Mouse (Mus musculus) myocyte (in vitro differentiated cells): Measurements from ENCODE around the gene Pigk. TPM values are rescaled to one million over a fixed set of nuclear protein-coding genes. Genes with fewer than 3 reads are reported as not detected.

Source experiments
- H3K27me3 ChIP-seq: one replicate; pipeline ENCODE4 v1.6.1; 2011; ENCODE audit not compliant: control insufficient read depth, insufficient read depth, insufficient read length
- H3K36me3 ChIP-seq: one replicate; pipeline ENCODE4 v1.6.1; 2011; ENCODE audit not compliant: control insufficient read depth, insufficient read depth
- H3K4me2 ChIP-seq: one replicate; pipeline ENCODE4 v1.6.1; 2011; ENCODE audit warnings: low read depth, control low read depth
- H3K4me3 ChIP-seq: one replicate; pipeline ENCODE4 v1.5.1; 2011; ENCODE audit warnings: mild to moderate bottlenecking, control low read depth, moderate library complexity
- H3K79me2 ChIP-seq: one replicate; pipeline ENCODE4 v1.6.1; 2011; ENCODE audit not compliant: control insufficient read depth, insufficient read depth
- H3ac ChIP-seq: one replicate; pipeline ENCODE4 v1.6.1; 2011; ENCODE audit not compliant: control insufficient read depth, insufficient read length
- CEBPB ChIP-seq: IDR thresholded peaks from 2 replicates; pipeline ENCODE4 v1.6.1; 2011; ENCODE audit warnings: mild to moderate bottlenecking, moderate library complexity; ENCODE audit not compliant: poor library complexity, insufficient read depth, severe bottlenecking
- E2F4 ChIP-seq: IDR thresholded peaks from one replicate; pipeline ENCODE4 v1.6.1; 2011; ENCODE audit warnings: mild to moderate bottlenecking, control low read depth, moderate library complexity; ENCODE audit not compliant: insufficient read depth
- MAX ChIP-seq: IDR thresholded peaks from one replicate; pipeline ENCODE4 v1.6.1; 2011; ENCODE audit warnings: low read depth, mild to moderate bottlenecking, control low read depth
- MYOD1 ChIP-seq, 3 experiments: IDR thresholded peaks; one replicate each; pipeline ENCODE4 v1.6.1; 2011; ENCODE audit warnings: control low read depth in 2 of 3, low read depth in 2 of 3, mild to moderate bottlenecking in 2 of 3, moderate library complexity in 1 of 3; ENCODE audit not compliant: insufficient read length in 2 of 3, control insufficient read depth in 1 of 3
- MYOG ChIP-seq, 3 experiments: IDR thresholded peaks; one replicate each; pipeline ENCODE4 v1.6.1; 2011; ENCODE audit warnings: control low read depth in 2 of 3, low read depth in 2 of 3, mild to moderate bottlenecking in 2 of 3; ENCODE audit not compliant: insufficient read length in 2 of 3, control insufficient read depth in 1 of 3, insufficient read depth in 1 of 3
- POLR2A ChIP-seq: IDR thresholded peaks from one replicate; pipeline ENCODE4 v1.6.1; 2011; ENCODE audit warnings: low read depth, mild to moderate bottlenecking, control low read depth, moderate library complexity; ENCODE audit not compliant: insufficient read length
- POLR2AphosphoS2 ChIP-seq: IDR thresholded peaks from one replicate; pipeline ENCODE4 v1.6.1; 2011; ENCODE audit warnings: low read depth, control low read depth; ENCODE audit not compliant: insufficient read length
- REST ChIP-seq: IDR thresholded peaks from one replicate; pipeline ENCODE4 v1.6.1; 2011; ENCODE audit warnings: mild to moderate bottlenecking, control low read depth, moderate library complexity; ENCODE audit not compliant: insufficient read depth, insufficient read length
- SRF ChIP-seq: IDR thresholded peaks from one replicate; pipeline ENCODE4 v1.6.1; 2011; ENCODE audit warnings: low read depth; ENCODE audit not compliant: control insufficient read depth, insufficient read length
- TCF12 ChIP-seq: IDR thresholded peaks from one replicate; pipeline ENCODE4 v1.6.1; 2011; ENCODE audit warnings: mild to moderate bottlenecking, control low read depth; ENCODE audit not compliant: poor library complexity, insufficient read depth, severe bottlenecking
- TCF3 ChIP-seq: IDR thresholded peaks from one replicate; pipeline ENCODE4 v1.6.1; 2011; ENCODE audit warnings: low read depth, control low read depth; ENCODE audit not compliant: insufficient read length
- USF1 ChIP-seq: IDR thresholded peaks from one replicate; pipeline ENCODE4 v1.6.1; 2011; ENCODE audit warnings: low read depth, mild to moderate bottlenecking, control low read depth, moderate library complexity
- polyA plus RNA-seq: library from polyadenylated mRNA; unstranded; fragments of >200 nt; fragmentation: generic; extraction: Trizol; gene quantifications from one replicate; pipeline ENCODE4 v1.2.1, GENCODE M21; 2012; ENCODE audit warnings: missing spikeins

Gene Pigk
- polyA plus RNA-seq, 1 experiment: 20.7 TPM

DNA sequence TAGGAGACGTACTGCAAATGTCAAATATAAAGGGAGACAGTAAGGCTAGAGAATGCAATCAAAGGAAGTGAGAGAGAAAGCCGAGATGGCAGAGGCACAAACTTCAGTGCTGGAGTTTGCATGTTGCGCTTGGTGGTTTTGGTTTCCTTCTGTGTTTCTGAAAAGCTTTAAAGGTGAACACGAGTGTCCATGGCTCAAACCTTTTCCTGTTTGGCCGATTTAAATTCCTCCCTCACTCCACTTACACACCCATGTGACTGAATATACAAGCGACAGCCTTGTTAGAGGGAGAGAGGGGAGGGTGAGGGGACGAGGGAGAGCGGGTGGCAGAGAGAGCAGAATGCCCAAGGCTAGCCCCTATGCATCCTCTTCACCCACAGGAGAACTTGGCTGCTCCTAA, 302.5 kb downstream of the Pigk start:
- H3K79me2 ChIP-seq: no peaks in the 10 kb centered on the region
- H3K27me3 ChIP-seq: no peaks in the 10 kb centered on the region
- H3ac ChIP-seq: no peak overlapping the region
- no peak overlapping the region for H3K4me3 ChIP-seq
- no peak overlapping the region for H3K4me2 ChIP-seq
- TF ChIP-seq POLR2A: no peak
- TF ChIP-seq E2F4: no peak
- no peak for TF ChIP-seq MYOG (IDR thresholded peaks at IDR 0.05; ENCODE audit: control insufficient read depth in 1 of 3, insufficient read depth in 1 of 3, insufficient read length in 2 of 3, low read depth in 2 of 3)
- no peak for TF ChIP-seq POLR2AphosphoS2
- no peak for TF ChIP-seq MYOD1 (IDR thresholded peaks at IDR 0.05; ENCODE audit: control insufficient read depth in 1 of 3, insufficient read length in 2 of 3, low read depth in 2 of 3)
- no peak for TF ChIP-seq CEBPB
- TF ChIP-seq REST: no peak
- no peaks in the 10 kb centered on the region for H3K36me3 ChIP-seq

DNA sequence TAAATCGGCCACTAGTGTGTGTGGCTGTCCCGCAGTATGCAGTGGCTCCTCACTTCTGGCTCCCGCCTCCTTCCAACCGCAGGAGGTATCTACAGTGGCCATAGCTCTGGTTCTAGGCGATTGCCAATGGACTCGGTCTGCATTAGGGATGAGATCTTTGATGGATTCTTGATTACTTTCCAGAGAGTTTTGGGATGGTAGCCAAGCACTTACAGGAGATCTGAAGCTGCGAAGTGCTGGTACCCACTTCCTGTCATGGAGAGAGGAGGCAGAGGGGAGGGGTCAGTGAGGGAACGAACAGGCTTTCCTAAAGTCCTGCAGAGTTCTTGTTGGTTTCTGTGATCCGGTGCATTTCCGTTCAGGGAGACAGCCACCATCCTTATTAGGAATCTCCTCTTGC, 304.2 kb downstream of the Pigk start:
- H3K4me2 ChIP-seq: no peak overlapping the region
- no peak for TF ChIP-seq MYOG (IDR thresholded peaks at IDR 0.05; ENCODE audit: control insufficient read depth in 1 of 3, insufficient read depth in 1 of 3, insufficient read length in 2 of 3, low read depth in 2 of 3)
- no peaks in the 10 kb centered on the region for H3K79me2 ChIP-seq
- H3K27me3 ChIP-seq: no peaks in the 10 kb centered on the region
- no peak overlapping the region for H3ac ChIP-seq
- H3K4me3 ChIP-seq: no peak overlapping the region
- H3K36me3 ChIP-seq: no peaks in the 10 kb centered on the region

DNA sequence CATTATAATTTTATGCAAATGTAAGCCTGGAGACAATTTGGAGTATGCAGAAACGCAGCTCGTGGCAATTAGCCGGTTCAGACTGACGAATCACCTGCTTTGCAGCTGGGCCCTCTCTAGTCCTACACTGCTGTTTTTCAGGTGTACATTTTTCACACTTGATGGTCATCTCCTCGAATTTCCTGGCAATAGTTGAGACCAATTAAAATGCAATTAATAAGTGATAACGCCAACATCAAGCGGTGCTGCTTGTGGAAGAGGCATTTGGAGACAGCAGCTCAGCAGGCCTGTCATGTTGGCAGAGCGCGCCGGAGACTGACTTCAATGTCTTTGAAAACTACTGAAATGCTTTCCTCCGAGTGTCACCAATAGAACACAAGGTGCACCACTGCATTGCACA, 310.1 kb downstream of the Pigk start:
- TF ChIP-seq USF1 (no peak), MYOG (IDR thresholded peaks at IDR 0.05; ENCODE audit: control insufficient read depth in 1 of 3, insufficient read depth in 1 of 3, insufficient read length in 2 of 3, low read depth in 2 of 3) (no peak), REST (no peak), MAX (no peak), SRF (no peak), POLR2A (no peak), MYOD1 (IDR thresholded peaks at IDR 0.05; ENCODE audit: control insufficient read depth in 1 of 3, insufficient read length in 2 of 3, low read depth in 2 of 3) (no peak), TCF12 (no peak), TCF3 (no peak), E2F4 (no peak), POLR2AphosphoS2 (no peak), CEBPB (no peak)
- H3K79me2 ChIP-seq: no peaks in the 10 kb centered on the region

More for the DNA sequence above, 310.1 kb downstream of the Pigk start:
- H3K27me3 ChIP-seq: no peaks in the 10 kb centered on the region
- no peaks in the 10 kb centered on the region for H3K36me3 ChIP-seq
- no peak overlapping the region for H3K4me3 ChIP-seq
- no peak overlapping the region for H3K4me2 ChIP-seq
- H3ac ChIP-seq: no peak overlapping the region

Other genes starting within 250 kb of the Pigk start
- 2.2 TPM for gene Ak5, start 45.7 kb upstream of the Pigk start, polyA plus RNA-seq